ENCODE assay signal across 19 mouse cellular contexts in genomic region chr11:21051716-21052115, GRCm38 (mm10). TPM values are rescaled to one million over a fixed set of nuclear protein-coding genes. Genes with fewer than 3 reads are reported as not detected.
A peak's percentile ranks its signal among the peaks of the same experiment; 100 is the strongest.
DNase-seq lines count a peak whose midpoint lies in the region; ATAC-seq and TF ChIP-seq lines count a peak whose summit lies in the region.
"Had no signal": no experiment of that assay in that cellular context is flagged by ENCODE, and none has a peak within 500 bp of the region (broad histone marks: within the 10 kb centered on the region; RNA-seq: fewer than 3 reads in every experiment).

No protein-coding gene starts in this region.

- WGBS in heart, embryonic 12.5 days: 83% methylated on average over 9 of the region's 9 CpGs
- WGBS in stomach, postnatal 0 days: 62% methylated on average over 9 of the region's 9 CpGs
- 88% methylated on average over 9 of the region's 9 CpGs for WGBS in hindbrain, embryonic 16.5 days

- no peak for TF ChIP-seq EP300 in stomach, postnatal 0 days (optimal IDR thresholded peaks at IDR 0.05)

- DNase-seq in heart, adult 11 months: peak; percentile 63
- peak; percentile 20 to 35 for DNase-seq in frontal cortex, postnatal 14 days (ENCODE audit: low spot score in 2 of 2)
- peak; percentile 18 to 32 for DNase-seq in layer of hippocampus, postnatal 36 days
- DNase-seq in right cerebral cortex, postnatal 25 days: peak; percentile 26
- DNase-seq in gastrocnemius, postnatal 25 days: no peak
- no peak for DNase-seq in stomach, postnatal 0 days (ENCODE audit: low spot score)
- DNase-seq: adrenal gland, adult 8-10 months; cerebellum, adult 8-10 months; forebrain, postnatal 0 days; gastrocnemius, postnatal 36 days; kidney, postnatal 4 days had no signal

- H3K4me1 ChIP-seq in heart, embryonic 12.5 days (replicated peaks): no peaks in the 10 kb centered on the region
- H3K4me1 ChIP-seq in stomach, postnatal 0 days (replicated peaks; ENCODE audit: control insufficient read depth, insufficient read depth): no peaks in the 10 kb centered on the region
- H3K4me1 ChIP-seq in hindbrain, embryonic 16.5 days (ENCODE audit: control insufficient read depth, insufficient read depth, low read depth, low read length): no peaks in the 10 kb centered on the region
- H3K4me1 ChIP-seq: heart, embryonic 15.5 days; limb, embryonic 13.5 days; midbrain, embryonic 13.5 days; stomach, embryonic 15.5 days had no signal

- no peaks in the 10 kb centered on the region for H3K36me3 ChIP-seq in heart, embryonic 12.5 days
- H3K36me3 ChIP-seq in stomach, postnatal 0 days (ENCODE audit: control insufficient read depth, insufficient read depth, low read length): no peaks in the 10 kb centered on the region
- H3K36me3 ChIP-seq in hindbrain, embryonic 16.5 days (ENCODE audit: control insufficient read depth, insufficient read depth, low read length): no peaks in the 10 kb centered on the region
- H3K36me3 ChIP-seq: heart, embryonic 15.5 days; limb, embryonic 13.5 days; midbrain, embryonic 13.5 days; stomach, embryonic 15.5 days had no signal

- H3K9me3 ChIP-seq in heart, embryonic 12.5 days (replicated peaks): no peaks in the 10 kb centered on the region
- H3K9me3 ChIP-seq in stomach, postnatal 0 days (ENCODE audit: control insufficient read depth, low read length): no peaks in the 10 kb centered on the region
- H3K9me3 ChIP-seq in hindbrain, embryonic 16.5 days (ENCODE audit: control insufficient read depth, low read length): no peaks in the 10 kb centered on the region
- H3K9me3 ChIP-seq: heart, embryonic 15.5 days; limb, embryonic 13.5 days; midbrain, embryonic 13.5 days; stomach, embryonic 15.5 days had no signal

- no peak overlapping the region for H3K9ac ChIP-seq in heart, embryonic 12.5 days
- no peak overlapping the region for H3K9ac ChIP-seq in stomach, postnatal 0 days (ENCODE audit: low read length)
- no peak overlapping the region for H3K9ac ChIP-seq in hindbrain, embryonic 16.5 days (ENCODE audit: low read depth, low read length)
- H3K9ac ChIP-seq: forebrain, postnatal 0 days; heart, embryonic 15.5 days; limb, embryonic 13.5 days; liver, embryonic 14.5 days; midbrain, embryonic 13.5 days; stomach, embryonic 15.5 days had no signal

- no peak for ATAC-seq in heart, embryonic 12.5 days (ENCODE audit: insufficient number of reproducible peaks, low FRiP score)
- no peak for ATAC-seq in stomach, postnatal 0 days (ENCODE audit: low FRiP score, low TSS enrichment)
- no peak for ATAC-seq in hindbrain, embryonic 16.5 days
- ATAC-seq: forebrain, postnatal 0 days; lung, postnatal 0 days; midbrain, embryonic 13.5 days had no signal

- no peak overlapping the region for H3K4me3 ChIP-seq in heart, embryonic 12.5 days
- no peak overlapping the region for H3K4me3 ChIP-seq in stomach, postnatal 0 days (ENCODE audit: low read depth, low read length)
- H3K4me3 ChIP-seq in hindbrain, embryonic 16.5 days (ENCODE audit: low read length): no peak overlapping the region
- H3K4me3 ChIP-seq: heart, embryonic 15.5 days; limb, embryonic 13.5 days; midbrain, embryonic 13.5 days; stomach, embryonic 15.5 days had no signal

- no peak overlapping the region for H3K4me2 ChIP-seq in heart, embryonic 12.5 days
- no peak overlapping the region for H3K4me2 ChIP-seq in stomach, postnatal 0 days (replicated peaks; ENCODE audit: low read depth)
- H3K4me2 ChIP-seq in hindbrain, embryonic 16.5 days (ENCODE audit: low read length): no peak overlapping the region
- H3K4me2 ChIP-seq: heart, embryonic 15.5 days; limb, embryonic 13.5 days; midbrain, embryonic 13.5 days; stomach, embryonic 15.5 days had no signal

- no peak for TF ChIP-seq CTCF in stomach, postnatal 0 days (IDR thresholded peaks at IDR 0.05; ENCODE audit: low read depth)

- no peak overlapping the region for H3K27ac ChIP-seq in heart, embryonic 12.5 days (ENCODE audit: poor library complexity, severe bottlenecking)
- no peak overlapping the region for H3K27ac ChIP-seq in stomach, postnatal 0 days (replicated peaks)
- H3K27ac ChIP-seq in hindbrain, embryonic 16.5 days (ENCODE audit: low read depth, low read length): no peak overlapping the region
- H3K27ac ChIP-seq: heart, embryonic 15.5 days; limb, embryonic 13.5 days; liver, embryonic 14.5 days; midbrain, embryonic 13.5 days; stomach, embryonic 15.5 days had no signal

- no peaks in the 10 kb centered on the region for H3K27me3 ChIP-seq in heart, embryonic 12.5 days (replicated peaks)
- H3K27me3 ChIP-seq in stomach, postnatal 0 days (ENCODE audit: control insufficient read depth, insufficient read depth, low read length): no peaks in the 10 kb centered on the region
- no peaks in the 10 kb centered on the region for H3K27me3 ChIP-seq in hindbrain, embryonic 16.5 days (replicated peaks; ENCODE audit: control insufficient read depth, insufficient read depth, low read length)
- H3K27me3 ChIP-seq: heart, embryonic 15.5 days; limb, embryonic 13.5 days; midbrain, embryonic 13.5 days; stomach, embryonic 15.5 days had no signal

RNA-seq across cellular contexts. Expression of gene Peli1, which starts 39.4 kb away (rescaled TPM):
- polyA plus RNA-seq in heart, embryonic 12.5 days (2016; fragmentation: Nextera tagmentation; extraction: Ambion mirVana): 31.0 and 32.1 TPM in 2 replicates
- total RNA-seq in layer of hippocampus, postnatal 36 days (2021): 10 to 100 TPM; 46.9 to 52.6 TPM
- total RNA-seq in gastrocnemius, postnatal 25 days (2021): 10 to 100 TPM in 1 of 2 experiments, 1 to 10 TPM in 1; 7.6 to 12.6 TPM
- 23.8 and 25.3 TPM in 2 replicates for polyA plus RNA-seq in stomach, postnatal 0 days (2015; fragmentation: Nextera tagmentation; extraction: Ambion mirVana)
- polyA plus RNA-seq in hindbrain, embryonic 16.5 days (2015; fragmentation: Nextera tagmentation; extraction: Ambion mirVana): 51.8 and 55.7 TPM in 2 replicates

Comparison
In these comparisons a context has a peak if more than half of its experiments do, and no peak if none do; other contexts are left out.
1. DNase-seq: peak in heart, adult 11 months (single experiment), frontal cortex, postnatal 14 days (2 of 2), layer of hippocampus, postnatal 36 days (2 of 2) and right cerebral cortex, postnatal 25 days (single experiment); none in gastrocnemius, postnatal 25 days (single experiment) and stomach, postnatal 0 days (single experiment).